Mouse (Mus musculus): Measurements from ENCODE around the gene Tmem248. TPM values are rescaled to one million over a fixed set of nuclear protein-coding genes. Genes with fewer than 3 reads are reported as not detected.

Tmem248 gene
- total RNA-seq (2023) = 67.3 and 67.9 TPM in 2 replicates

GRCm38 (mm10) chr5:130216781-130217180 is at the start of gene Tmem248:
Gene Tmem248 (plus strand): TSS chr5:130217081.

GRCm38 (mm10) chr5:130171423-130171954 is 45.4 kb upstream of the Tmem248 start, which contains the start of gene Rabgef1:
Gene Rabgef1 (plus strand): TSS chr5:130171798.

GRCm38 (mm10) chr5:130255017-130255720 is 38.3 kb downstream of the Tmem248 start, which contains the start of the genes Sbds and Tyw1:
Gene Sbds (minus strand): TSS chr5:130255530.
Gene Tyw1 (plus strand): TSS chr5:130255619.

Other genes with a start within 250 kb of the Tmem248 start
- 37.9 and 44.9 TPM in 2 replicates for gene Gusb, start 214.0 kb upstream of the Tmem248 start, total RNA-seq (2023)
- gene Asl, start 187.8 kb upstream of the Tmem248 start, total RNA-seq (2023) = 27.8 and 28.0 TPM in 2 replicates
- gene Crcp, start 187.8 kb upstream of the Tmem248 start, total RNA-seq (2023) = 18.8 and 20.6 TPM in 2 replicates
- gene Tpst1, start 143.8 kb upstream of the Tmem248 start, total RNA-seq (2023) = 1.6 and 1.8 TPM in 2 replicates
- 5.1 and 5.3 TPM in 2 replicates for gene Kctd7, start 72.2 kb upstream of the Tmem248 start, total RNA-seq (2023)
- gene Rabgef1, start 45.3 kb upstream of the Tmem248 start, total RNA-seq (2023) = 220 and 322 TPM in 2 replicates
- 46.5 and 48.1 TPM in 2 replicates for gene Sbds, start 38.4 kb downstream of the Tmem248 start, total RNA-seq (2023)
- gene Tyw1, start 38.5 kb downstream of the Tmem248 start, total RNA-seq (2023) = 9.4 and 11.7 TPM in 2 replicates
- not detected in 2 replicates for gene Caln1, start 152.4 kb downstream of the Tmem248 start, total RNA-seq (2023)
- gene A330070K13Rik, start 167.6 kb downstream of the Tmem248 start, total RNA-seq (2023) = not detected in 2 replicates

Data from neutrophil, adult 65 days (primary cell).